Mouse (Mus musculus): ENCODE measurements around the gene Foxp1. TPM values are rescaled to one million over a fixed set of nuclear protein-coding genes. Genes with fewer than 3 reads are reported as not detected.

Foxp1 gene
- polyA plus RNA-seq, 1 experiment from 2014 or later, result 38.0 TPM

GRCm38 (mm10) chr6:98930652-98931300 is 591.7 kb downstream of the Foxp1 start:
- DNase-seq (ENCODE audit: low spot score), result no peak
- H3K27me3 ChIP-seq (ENCODE audit: insufficient read depth, low read length), result no peaks in the 10 kb centered on the region
- no peak for ATAC-seq (replicated peaks; ENCODE audit: low FRiP score, low read depth)
- H3K9me3 ChIP-seq (replicated peaks; ENCODE audit: low read length), result no peaks in the 10 kb centered on the region
- 75% methylated on average over 15 of the region's 15 CpGs for WGBS
- H3K9ac ChIP-seq (ENCODE audit: low read depth, low read length), result no peak overlapping the region
- H3K4me1 ChIP-seq (replicated peaks; ENCODE audit: insufficient read depth, low read length), result no peaks in the 10 kb centered on the region
- H3K36me3 ChIP-seq (ENCODE audit: insufficient read depth, low read length), result peaks cover 3% of the 10 kb centered on the region; the same call in 1 of the 2 replicates
- H3K27ac ChIP-seq, result no peak overlapping the region
- no peak for TF ChIP-seq CTCF (IDR thresholded peaks at IDR 0.05; ENCODE audit: low read depth)
- H3K4me3 ChIP-seq (replicated peaks; ENCODE audit: low read depth, low read length), result no peak overlapping the region
- no peak overlapping the region for H3K4me2 ChIP-seq (ENCODE audit: low read length)

GRCm38 (mm10) chr6:98928365-98928764 is 594.2 kb downstream of the Foxp1 start:
- H3K36me3 ChIP-seq (ENCODE audit: insufficient read depth, low read length), result peaks cover 3% of the 10 kb centered on the region; the same call in 1 of the 2 replicates
- no peak for ATAC-seq (replicated peaks; ENCODE audit: low FRiP score, low read depth)
- H3K9me3 ChIP-seq (replicated peaks; ENCODE audit: low read length), result no peaks in the 10 kb centered on the region

DNA sequence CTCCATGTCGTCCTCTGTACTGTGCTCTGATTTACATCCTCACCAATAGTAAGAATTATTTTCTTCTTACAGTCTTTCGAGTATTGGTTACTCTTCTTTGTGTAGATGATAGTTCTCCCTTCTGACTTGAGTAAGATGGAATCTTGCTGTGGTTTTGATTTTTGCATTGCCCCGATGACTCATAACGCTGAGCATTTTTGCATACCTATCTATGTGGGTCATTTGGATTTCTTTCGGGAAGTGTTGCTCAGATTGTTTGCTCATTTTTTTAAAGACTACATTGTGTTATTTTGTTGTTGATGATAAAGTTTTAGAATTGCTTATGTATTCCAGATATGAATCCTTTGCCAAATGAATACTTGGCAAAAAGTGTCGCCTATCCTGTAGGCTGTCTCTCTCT is 621.3 kb downstream of the Foxp1 start:
- H3K27ac ChIP-seq, result no peak overlapping the region
- no peak overlapping the region for H3K4me3 ChIP-seq (replicated peaks; ENCODE audit: low read depth, low read length)
- 86% methylated on average over 6 of the region's 6 CpGs for WGBS
- no peaks in the 10 kb centered on the region for H3K36me3 ChIP-seq (ENCODE audit: insufficient read depth, low read length)
- no peaks in the 10 kb centered on the region for H3K4me1 ChIP-seq (replicated peaks; ENCODE audit: insufficient read depth, low read length)
- H3K4me2 ChIP-seq (ENCODE audit: low read length), result no peak overlapping the region
- H3K9me3 ChIP-seq (replicated peaks; ENCODE audit: low read length), result no peaks in the 10 kb centered on the region
- no peak for DNase-seq (ENCODE audit: low spot score)
- no peak overlapping the region for H3K9ac ChIP-seq (ENCODE audit: low read depth, low read length)
- TF ChIP-seq CTCF (IDR thresholded peaks at IDR 0.05; ENCODE audit: low read depth), result no peak
- no peaks in the 10 kb centered on the region for H3K27me3 ChIP-seq (ENCODE audit: insufficient read depth, low read length)
- no peak for ATAC-seq (replicated peaks; ENCODE audit: low FRiP score, low read depth)

More at GRCm38 (mm10) chr6:98928365-98928764, 594.2 kb downstream of the Foxp1 start:
- DNase-seq (ENCODE audit: low spot score), result no peak
- Histone ChIP-seq H3K4me3 (replicated peaks; ENCODE audit: low read depth, low read length) (no peak overlapping the region), H3K27me3 (ENCODE audit: insufficient read depth, low read length) (no peaks in the 10 kb centered on the region), H3K4me2 (ENCODE audit: low read length) (no peak overlapping the region), H3K27ac (no peak overlapping the region), H3K9ac (ENCODE audit: low read depth, low read length) (no peak overlapping the region), H3K4me1 (replicated peaks; ENCODE audit: insufficient read depth, low read length) (no peaks in the 10 kb centered on the region)
- TF ChIP-seq CTCF (IDR thresholded peaks at IDR 0.05; ENCODE audit: low read depth), result no peak
- WGBS, result 75% methylated on average over 8 of the region's 8 CpGs

- TF ChIP-seq CTCF (IDR thresholded peaks at IDR 0.05; ENCODE audit: low read depth), result no peak
- DNase-seq (ENCODE audit: low spot score) (no peak), ATAC-seq (replicated peaks; ENCODE audit: low FRiP score, low read depth) (no peak)
- H3K9ac ChIP-seq (ENCODE audit: low read depth, low read length), result no peak overlapping the region
- no peaks in the 10 kb centered on the region for H3K9me3 ChIP-seq (replicated peaks; ENCODE audit: low read length)
- no peak overlapping the region for H3K4me2 ChIP-seq (ENCODE audit: low read length)
- 79% methylated on average over 1 of the region's 1 CpGs for WGBS
- H3K4me3 ChIP-seq (replicated peaks; ENCODE audit: low read depth, low read length), result no peak overlapping the region
- no peaks in the 10 kb centered on the region for H3K27me3 ChIP-seq (ENCODE audit: insufficient read depth, low read length)
- H3K27ac ChIP-seq, result no peak overlapping the region
- H3K4me1 ChIP-seq (replicated peaks; ENCODE audit: insufficient read depth, low read length), result no peaks in the 10 kb centered on the region
- no peaks in the 10 kb centered on the region for H3K36me3 ChIP-seq (ENCODE audit: insufficient read depth, low read length)
Measured at GRCm38 (mm10) chr6:98878208-98878607, 644.3 kb downstream of the Foxp1 start.

- ATAC-seq (replicated peaks; ENCODE audit: low FRiP score, low read depth) (no peak), DNase-seq (ENCODE audit: low spot score) (no peak)
- no peak overlapping the region for H3K4me3 ChIP-seq (replicated peaks; ENCODE audit: low read depth, low read length)
- H3K27ac ChIP-seq, result no peak overlapping the region
- no peaks in the 10 kb centered on the region for H3K36me3 ChIP-seq (ENCODE audit: insufficient read depth, low read length)
- no peak overlapping the region for H3K9ac ChIP-seq (ENCODE audit: low read depth, low read length)
- no peaks in the 10 kb centered on the region for H3K9me3 ChIP-seq (replicated peaks; ENCODE audit: low read length)
- H3K4me1 ChIP-seq (replicated peaks; ENCODE audit: insufficient read depth, low read length), result no peaks in the 10 kb centered on the region
- WGBS, result 77% methylated on average over 2 of the region's 2 CpGs
- H3K4me2 ChIP-seq (ENCODE audit: low read length), result no peak overlapping the region
- no peaks in the 10 kb centered on the region for H3K27me3 ChIP-seq (ENCODE audit: insufficient read depth, low read length)
- no peak for TF ChIP-seq CTCF (IDR thresholded peaks at IDR 0.05; ENCODE audit: low read depth)
Measured at GRCm38 (mm10) chr6:98876401-98876800, 646.1 kb downstream of the Foxp1 start.

Small RNAs within 50 kb of the gene (microRNA-seq; reads per million reads assigned to microRNA genes)
- gene Gm22328 (not detected), gene Gm49348 (not detected)

Other genes with a start within 250 kb of the Foxp1 start
- 16.4 and 17.0 TPM in 2 replicates for gene Eif4e3, start 144.1 kb upstream of the Foxp1 start, polyA plus RNA-seq (2015; fragmentation: Nextera tagmentation; extraction: Ambion mirVana)
- gene Gm20696, start 144.1 kb upstream of the Foxp1 start, polyA plus RNA-seq (2015; fragmentation: Nextera tagmentation; extraction: Ambion mirVana), result 1.7 and 1.8 TPM in 2 replicates
- 2.9 and 3.3 TPM in 2 replicates for gene Gpr27, start 170.0 kb upstream of the Foxp1 start, polyA plus RNA-seq (2015; fragmentation: Nextera tagmentation; extraction: Ambion mirVana)
- gene Prok2, start 203.7 kb upstream of the Foxp1 start, polyA plus RNA-seq (2015; fragmentation: Nextera tagmentation; extraction: Ambion mirVana), result 0.13 and 0.33 TPM in 2 replicates